Mouse (Mus musculus): Measurements from ENCODE around the gene Btbd35f21.
"Not testable (repeated sequence)": the region's sequence is repeated elsewhere in the genome, so short reads cannot be mapped to it uniquely, and the experiment has no call there.

Gene Btbd35f21

DNA sequence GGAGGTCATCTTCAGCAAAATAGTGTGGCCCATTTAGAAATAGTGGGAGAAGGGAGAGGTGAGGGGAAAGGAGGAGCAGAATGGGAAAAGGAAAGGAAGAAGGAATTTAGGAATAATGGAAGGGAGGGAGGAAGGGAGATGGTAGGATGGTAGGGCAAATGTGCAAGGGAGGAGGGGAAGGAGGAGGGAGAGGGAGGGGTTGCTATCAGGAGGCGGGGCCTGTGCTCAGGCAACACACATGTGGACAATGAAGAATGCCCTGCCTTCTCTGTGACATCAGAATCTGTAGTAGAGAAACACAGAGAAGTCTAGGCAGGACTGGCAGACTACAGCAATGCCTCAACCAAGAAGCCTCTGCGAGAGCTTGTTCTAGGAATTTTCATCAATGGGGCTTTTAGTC lies at the start of gene Btbd35f21:
Gene Btbd35f21 (plus strand): TSS at position 301 of the 400 bp plus-strand sequence.
- not testable (repeated sequence) for DNase-seq

All from kidney, adult 9 months (tissue).